Mouse (Mus musculus) midbrain, embryonic 16.5 days (tissue): ENCODE data around the gene Pappa. TPM values are rescaled to one million over a fixed set of nuclear protein-coding genes. Genes with fewer than 3 reads are reported as not detected.

Source experiments
- ATAC-seq: fragments of 200-750 bp; cut with Nextera tagmentation; 2 replicates; pipeline ENCODE4 v1.8.0; 2017; ENCODE audit warnings: moderate TSS enrichment
- H3K27ac ChIP-seq: fragments of 300-500 bp; sonication (generic); 2 replicates; pipeline ENCODE4 v1.5.1; 2014; ENCODE audit warnings: mild to moderate bottlenecking, low read length, mixed read lengths
- H3K27me3 ChIP-seq: fragments of 300-500 bp; sonication (generic); 2 replicates; pipeline ENCODE4 v1.6.1; 2014; ENCODE audit warnings: low read depth, low read length, mixed read lengths; ENCODE audit not compliant: control insufficient read depth, insufficient read depth
- H3K36me3 ChIP-seq: fragments of 300-500 bp; sonication (generic); 2 replicates; pipeline ENCODE4 v1.6.1; 2014; ENCODE audit warnings: mild to moderate bottlenecking, low read length, moderate library complexity, mixed read lengths; ENCODE audit not compliant: control insufficient read depth, insufficient read depth
- H3K4me1 ChIP-seq: fragments of 300-500 bp; sonication (generic); 2 replicates; pipeline ENCODE4 v1.6.1; 2014; ENCODE audit warnings: mild to moderate bottlenecking, low read length, mixed read lengths; ENCODE audit not compliant: control insufficient read depth, insufficient read depth
- H3K4me2 ChIP-seq: fragments of 300-500 bp; sonication (generic); 2 replicates; pipeline ENCODE4 v1.6.1; 2014; ENCODE audit warnings: mild to moderate bottlenecking, low read length, mixed read lengths
- H3K4me3 ChIP-seq: fragments of 300-500 bp; sonication (generic); 2 replicates; pipeline ENCODE4 v1.5.1; 2014; ENCODE audit warnings: low read depth, mild to moderate bottlenecking, low read length, moderate library complexity, mixed read lengths
- H3K9ac ChIP-seq: fragments of 300-500 bp; sonication (generic); 2 replicates; pipeline ENCODE4 v1.6.1; 2014; ENCODE audit warnings: low read depth, low read length, mixed read lengths
- H3K9me3 ChIP-seq: fragments of 300-500 bp; sonication (generic); replicated peaks from 2 replicates; pipeline ENCODE4 v1.6.1; 2014; ENCODE audit warnings: mild to moderate bottlenecking, low read length, mixed read lengths; ENCODE audit not compliant: control insufficient read depth, poor library complexity, severe bottlenecking
- WGBS: fragments of 180-500 bp; shearing (Covaris S2); extraction: QIAGEN DNeasy Blood & Tissue Kit; methylation state at CpG from one replicate; pipeline ENCODE4 v1.1.7; 2014; 5-methylcytosine and 5-hydroxymethylcytosine counted together
- polyA plus RNA-seq: library from polyadenylated mRNA; unstranded; fragments of >200 nt; fragmentation: Nextera tagmentation; extraction: Ambion mirVana; gene quantifications from 2 replicates; pipeline ENCODE4 v1.2.1, GENCODE M21; 2015

The Pappa gene
- polyA plus RNA-seq, 1 experiment from 2014 or later, result 0.75 TPM

DNA sequence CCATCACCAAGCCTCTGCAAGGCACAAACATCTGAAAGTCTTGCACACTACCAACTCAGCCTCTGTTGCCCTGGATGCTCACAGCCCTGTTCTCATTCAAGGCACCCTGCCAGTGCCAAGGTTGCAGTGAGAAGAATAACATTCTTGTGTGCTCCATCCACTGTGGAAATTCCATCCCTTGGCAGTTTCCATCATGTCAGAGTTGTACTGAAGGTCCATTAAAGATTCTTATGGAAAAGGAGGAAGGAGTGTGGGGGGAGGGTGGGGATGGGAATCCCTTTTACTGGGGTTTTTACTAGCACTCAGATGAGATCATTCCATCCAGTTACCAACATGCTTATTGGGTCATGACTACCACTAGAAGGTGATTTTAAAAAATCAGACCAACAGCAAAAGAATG lies 243.2 kb downstream of the Pappa start:
- no peak for ATAC-seq
- no peak overlapping the region for H3K9ac ChIP-seq
- H3K4me3 ChIP-seq, result no peak overlapping the region
- no peaks in the 10 kb centered on the region for H3K9me3 ChIP-seq
- no peaks in the 10 kb centered on the region for H3K4me1 ChIP-seq
- H3K4me2 ChIP-seq, result no peak overlapping the region
- H3K27ac ChIP-seq, result no peak overlapping the region
- H3K36me3 ChIP-seq, result no peaks in the 10 kb centered on the region
- no peaks in the 10 kb centered on the region for H3K27me3 ChIP-seq

DNA sequence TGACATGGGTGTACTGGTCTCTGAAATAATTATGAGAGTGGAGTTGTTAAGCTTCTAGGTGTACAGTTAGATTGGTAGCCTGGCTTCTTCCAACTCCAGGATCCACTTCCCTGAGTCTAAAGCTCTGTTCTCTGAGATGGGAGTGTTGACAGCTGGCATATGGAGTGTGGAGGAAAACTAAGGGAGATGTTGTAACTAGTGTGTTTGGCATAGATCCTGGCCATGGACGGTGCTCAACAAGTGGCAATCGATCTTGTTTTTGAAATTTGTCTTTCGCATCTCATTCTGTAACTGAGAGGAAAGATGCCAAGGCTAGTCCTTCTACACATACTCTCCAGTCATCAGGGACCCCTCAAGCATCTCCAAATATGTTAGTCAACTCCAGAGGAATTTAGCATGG lies 248.8 kb downstream of the Pappa start:
- Histone ChIP-seq H3K27me3 (no peaks in the 10 kb centered on the region), H3K4me1 (no peaks in the 10 kb centered on the region), H3K36me3 (no peaks in the 10 kb centered on the region), H3K4me3 (no peak overlapping the region), H3K27ac (no peak overlapping the region), H3K9ac (no peak overlapping the region), H3K4me2 (no peak overlapping the region), H3K9me3 (no peaks in the 10 kb centered on the region)
- ATAC-seq, result no peak
- WGBS, result 99% methylated on average over 3 of the region's 3 CpGs

- H3K9me3 ChIP-seq, result no peaks in the 10 kb centered on the region
- no peak overlapping the region for H3K4me3 ChIP-seq
- no peaks in the 10 kb centered on the region for H3K4me1 ChIP-seq
- H3K4me2 ChIP-seq, result no peak overlapping the region
- no peaks in the 10 kb centered on the region for H3K36me3 ChIP-seq
- WGBS, result 63% methylated on average over 1 of the region's 1 CpGs
- no peaks in the 10 kb centered on the region for H3K27me3 ChIP-seq
- H3K9ac ChIP-seq, result no peak overlapping the region
- ATAC-seq, result no peak
- H3K27ac ChIP-seq, result no peak overlapping the region
These were observed 249.9 kb downstream of the Pappa start for GRCm38 (mm10) chr4:65373841-65374240.

- Histone ChIP-seq H3K27me3 (no peaks in the 10 kb centered on the region), H3K27ac (no peak overlapping the region), H3K4me1 (no peaks in the 10 kb centered on the region), H3K36me3 (peaks cover 3% of the 10 kb centered on the region; the same call in 1 of the 2 replicates), H3K9ac (no peak overlapping the region), H3K4me3 (no peak overlapping the region), H3K4me2 (no peak overlapping the region), H3K9me3 (no peaks in the 10 kb centered on the region)
- 90% methylated on average over 2 of the region's 2 CpGs for WGBS
- no peak for ATAC-seq
These were observed 252.6 kb downstream of the Pappa start for GRCm38 (mm10) chr4:65376571-65376970.

GRCm38 (mm10) chr4:65379461-65379860 lies 255.5 kb downstream of the Pappa start:
- Histone ChIP-seq H3K27me3 (no peaks in the 10 kb centered on the region), H3K9me3 (no peaks in the 10 kb centered on the region), H3K27ac (no peak overlapping the region), H3K4me1 (no peaks in the 10 kb centered on the region), H3K9ac (no peak overlapping the region), H3K4me2 (no peak overlapping the region), H3K36me3 (peaks cover 3% of the 10 kb centered on the region; the same call in 1 of the 2 replicates), H3K4me3 (no peak overlapping the region)
- 93% methylated on average over 4 of the region's 4 CpGs for WGBS
- ATAC-seq, result no peak

DNA sequence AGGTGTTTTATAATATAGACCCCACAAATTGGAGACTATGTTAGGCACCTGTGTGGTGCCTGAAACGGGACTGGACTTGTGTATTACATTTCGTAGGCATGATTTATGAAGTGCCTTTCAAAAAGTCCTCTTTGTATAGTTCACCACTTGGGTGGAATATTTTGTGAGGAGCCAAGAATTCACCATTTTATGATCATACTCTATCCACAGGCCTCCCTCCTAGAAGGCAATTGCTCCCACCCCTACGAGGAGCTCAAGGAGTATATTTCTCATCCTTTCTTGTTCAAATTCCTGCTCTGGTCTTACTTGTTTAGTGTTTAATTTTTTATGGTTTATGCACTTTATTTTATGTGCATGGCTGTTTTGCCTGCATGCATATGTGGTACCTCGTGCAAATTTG lies 259.1 kb downstream of the Pappa start:
- WGBS, result 92% methylated on average over 4 of the region's 4 CpGs
- ATAC-seq, result no peak

GRCm38 (mm10) chr4:65391001-65391400 lies 267.0 kb downstream of the Pappa start:
- Histone ChIP-seq H3K4me3 (no peak overlapping the region), H3K9me3 (no peaks in the 10 kb centered on the region), H3K4me1 (no peaks in the 10 kb centered on the region), H3K27me3 (no peaks in the 10 kb centered on the region), H3K4me2 (no peak overlapping the region), H3K27ac (no peak overlapping the region), H3K36me3 (no peaks in the 10 kb centered on the region), H3K9ac (no peak overlapping the region)
- ATAC-seq, result no peak
- 76% methylated on average over 4 of the region's 4 CpGs for WGBS

More for the DNA sequence above, 259.1 kb downstream of the Pappa start:
- Histone ChIP-seq H3K4me1 (no peaks in the 10 kb centered on the region), H3K27me3 (no peaks in the 10 kb centered on the region), H3K9ac (no peak overlapping the region), H3K4me2 (no peak overlapping the region), H3K27ac (no peak overlapping the region), H3K4me3 (no peak overlapping the region), H3K9me3 (no peaks in the 10 kb centered on the region), H3K36me3 (peaks cover 3% of the 10 kb centered on the region; the same call in 1 of the 2 replicates)

DNA sequence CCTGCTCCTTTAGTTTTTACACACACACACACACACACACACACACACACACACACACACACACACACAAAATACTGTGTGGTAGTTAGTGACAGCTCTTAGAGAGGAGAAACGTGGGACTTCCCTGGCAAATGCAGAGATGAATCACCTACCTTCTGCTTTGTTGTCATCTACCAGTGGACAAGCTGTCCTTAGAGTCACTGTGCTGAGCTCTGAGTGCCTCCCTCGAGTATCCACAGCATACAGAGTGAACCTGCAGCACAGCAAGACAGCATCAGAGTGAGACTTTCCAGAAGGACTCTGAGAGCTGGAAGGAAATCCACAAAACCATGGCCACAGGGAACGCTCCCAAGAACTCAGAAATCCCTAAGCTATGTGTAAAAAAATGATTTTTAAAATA lies 272.8 kb downstream of the Pappa start:
- Histone ChIP-seq H3K4me2 (no peak overlapping the region), H3K4me3 (no peak overlapping the region), H3K9me3 (no peaks in the 10 kb centered on the region), H3K36me3 (no peaks in the 10 kb centered on the region), H3K4me1 (no peaks in the 10 kb centered on the region), H3K27me3 (no peaks in the 10 kb centered on the region), H3K27ac (no peak overlapping the region), H3K9ac (no peak overlapping the region)
- 78% methylated on average over 3 of the region's 3 CpGs for WGBS
- no peak for ATAC-seq

DNA sequence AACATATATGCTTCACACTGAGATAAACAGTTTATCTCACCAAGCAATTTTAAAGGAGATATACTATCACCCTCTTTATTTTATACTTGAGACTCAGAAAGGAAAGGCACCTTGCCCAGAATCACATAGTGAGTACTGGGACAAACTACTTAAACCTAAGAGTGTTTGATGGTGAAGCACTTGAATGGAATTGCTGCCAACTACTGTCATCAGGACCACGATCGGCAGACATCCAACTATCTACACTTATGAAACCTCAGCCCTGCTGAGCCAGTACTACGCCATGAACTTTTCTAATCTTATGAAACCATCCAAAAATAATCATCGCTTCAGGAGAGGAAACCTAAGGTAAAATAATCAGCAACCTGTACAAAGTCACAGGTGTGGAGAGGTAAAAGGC lies 275.5 kb downstream of the Pappa start:
- H3K36me3 ChIP-seq, result no peaks in the 10 kb centered on the region
- H3K27ac ChIP-seq, result no peak overlapping the region
- no peaks in the 10 kb centered on the region for H3K4me1 ChIP-seq
- ATAC-seq, result no peak
- no peak overlapping the region for H3K9ac ChIP-seq
- 95% methylated on average over 4 of the region's 4 CpGs for WGBS
- H3K4me3 ChIP-seq, result no peak overlapping the region
- no peak overlapping the region for H3K4me2 ChIP-seq
- H3K9me3 ChIP-seq, result no peaks in the 10 kb centered on the region
- H3K27me3 ChIP-seq, result no peaks in the 10 kb centered on the region

DNA sequence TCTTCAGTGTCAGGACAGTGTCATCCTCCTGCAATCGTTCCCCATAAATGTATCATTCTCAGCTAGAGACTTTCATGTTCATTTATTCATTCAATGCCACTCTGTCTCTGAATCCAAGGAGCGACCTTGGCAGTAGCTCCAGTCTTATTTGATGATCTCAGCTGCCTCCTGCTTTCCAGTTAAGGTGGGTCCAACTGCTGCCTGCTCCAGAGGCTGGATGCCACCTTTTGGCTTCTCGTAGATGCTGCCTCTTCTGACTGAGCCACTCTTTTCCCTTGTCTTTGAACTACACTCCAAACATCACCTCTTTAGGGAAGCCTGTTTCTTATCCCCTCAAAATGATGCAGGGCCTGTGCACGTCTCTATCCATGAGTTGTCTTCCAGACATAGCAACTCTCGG lies 278.3 kb downstream of the Pappa start:
- H3K36me3 ChIP-seq, result no peaks in the 10 kb centered on the region
- WGBS, result 81% methylated on average over 5 of the region's 5 CpGs
- no peaks in the 10 kb centered on the region for H3K4me1 ChIP-seq
- H3K4me2 ChIP-seq, result no peak overlapping the region
- no peak for ATAC-seq
- H3K4me3 ChIP-seq, result no peak overlapping the region
- no peaks in the 10 kb centered on the region for H3K9me3 ChIP-seq
- no peak overlapping the region for H3K27ac ChIP-seq
- H3K9ac ChIP-seq, result no peak overlapping the region
- no peaks in the 10 kb centered on the region for H3K27me3 ChIP-seq
